In the genomic region with DNA sequence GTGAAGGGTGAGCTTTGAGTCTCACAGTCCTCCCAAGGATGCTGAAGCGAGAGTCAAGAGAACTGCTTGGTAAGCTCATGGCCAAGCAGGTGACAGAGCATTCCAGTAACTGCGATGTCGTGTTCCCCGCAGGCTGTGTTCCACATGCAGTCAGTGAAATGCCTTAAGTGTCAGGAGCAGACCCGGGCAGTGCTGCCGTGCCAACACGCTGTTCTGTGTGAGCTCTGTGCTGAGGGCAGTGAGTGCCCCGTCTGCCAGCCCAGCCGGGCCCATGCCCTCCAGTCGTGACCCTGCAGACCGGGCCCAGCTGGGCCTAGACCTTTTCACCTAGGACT, we compare ENCODE assay signal across 31 mouse cellular contexts. TPM values are rescaled to one million over a fixed set of nuclear protein-coding genes. Genes with fewer than 3 reads are reported as not detected.
DNase-seq lines count a peak whose midpoint lies in the region; ATAC-seq and TF ChIP-seq lines count a peak whose summit lies in the region.
"Had no signal": no experiment of that assay in that cellular context is flagged by ENCODE, and none has a peak within 500 bp of the region (broad histone marks: within the 10 kb centered on the region; RNA-seq: fewer than 3 reads in every experiment).

No protein-coding gene starts in this region.

- no peak overlapping the region for H3K4me3 ChIP-seq in layer of hippocampus, adult 2 months
- H3K4me3 ChIP-seq in megakaryocyte, embryonic 14.5 days (replicated peaks): peak overlapping the region; percentile 39
- H3K4me3 ChIP-seq in limb, embryonic 10.5 days: no peak overlapping the region
- H3K4me3 ChIP-seq: embryonic facial prominence, embryonic 12.5 days; forebrain, embryonic 10.5 days; forebrain, embryonic 15.5 days; gastrocnemius, adult 2 months; heart, embryonic 12.5 days; hindbrain, embryonic 13.5 days; limb, embryonic 15.5 days; neural tube, embryonic 12.5 days had no signal

- H3K27ac ChIP-seq in layer of hippocampus, adult 2 months: peak overlapping the region; percentile 90
- H3K27ac ChIP-seq in limb, embryonic 10.5 days: no peak overlapping the region
- H3K27ac ChIP-seq: forebrain, embryonic 10.5 days; forebrain, embryonic 15.5 days; gastrocnemius, adult 2 months; hindbrain, embryonic 13.5 days; neural tube, embryonic 12.5 days had no signal

- WGBS in limb, embryonic 10.5 days: 95% methylated on average over 11 of the region's 11 CpGs

- no peak for DNase-seq in layer of hippocampus, adult 2 months (ENCODE audit: low spot score in 2 of 2)
- DNase-seq in layer of hippocampus, postnatal 36 days: no peak
- peak; percentile 54 to 56 for DNase-seq in cerebellum, postnatal 25 days
- DNase-seq in limb, embryonic 10.5 days (ENCODE audit: low spot score): no peak
- DNase-seq in kidney, postnatal 4 days: no peak
- DNase-seq: adrenal gland, postnatal 36 days; B cell, adult 2 months; embryo, embryonic 11 days; gastrocnemius, adult 2 months; gastrocnemius, postnatal 36 days; heart, adult 18-20 months; heart, postnatal 4 days; kidney, adult 9 months; kidney, postnatal 10 days; lung, adult 18-20 months; lung, postnatal 10 days; right cerebral cortex, adult 18-20 months; right cerebral cortex, postnatal 4 days; thymus, adult 18-20 months; thymus, postnatal 25 days had no signal

- peaks cover 98% of the 10 kb centered on the region for H3K4me1 ChIP-seq in megakaryocyte, embryonic 14.5 days
- 0 out of 2 replicates have a peak, but pooled peaks cover 2% of the 10 kb centered on the region for H3K4me1 ChIP-seq in limb, embryonic 10.5 days
- H3K4me1 ChIP-seq: embryonic facial prominence, embryonic 12.5 days; forebrain, embryonic 15.5 days; hindbrain, embryonic 13.5 days; neural tube, embryonic 12.5 days had no signal

- no peaks in the 10 kb centered on the region for H3K27me3 ChIP-seq in megakaryocyte, embryonic 14.5 days (replicated peaks)
- no peaks in the 10 kb centered on the region for H3K27me3 ChIP-seq in limb, embryonic 10.5 days (ENCODE audit: low read depth, poor library complexity, severe bottlenecking)
- H3K27me3 ChIP-seq: embryonic facial prominence, embryonic 12.5 days; forebrain, embryonic 15.5 days; heart, embryonic 12.5 days; hindbrain, embryonic 13.5 days; limb, embryonic 15.5 days; neural tube, embryonic 12.5 days had no signal

- H3K36me3 ChIP-seq in megakaryocyte, embryonic 14.5 days (replicated peaks; ENCODE audit: low read length): peaks cover 100% of the 10 kb centered on the region
- peaks cover 86% of the 10 kb centered on the region for H3K36me3 ChIP-seq in limb, embryonic 10.5 days

- no peak for TF ChIP-seq CTCF in layer of hippocampus, adult 2 months (conservative IDR thresholded peaks at IDR 0.05)

- H3K9me3 ChIP-seq in megakaryocyte, embryonic 14.5 days: no peaks in the 10 kb centered on the region
- H3K9me3 ChIP-seq in limb, embryonic 10.5 days (replicated peaks): no peaks in the 10 kb centered on the region
- H3K9me3 ChIP-seq: embryonic facial prominence, embryonic 12.5 days; forebrain, embryonic 10.5 days; forebrain, embryonic 15.5 days; heart, embryonic 12.5 days; hindbrain, embryonic 13.5 days; limb, embryonic 15.5 days; neural tube, embryonic 12.5 days had no signal

- ATAC-seq in megakaryocyte, adult 5-6 weeks (ENCODE audit: poor library complexity, severe bottlenecking): no peak
- ATAC-seq: forebrain, embryonic 15.5 days; intestine, postnatal 0 days; midbrain, embryonic 16.5 days had no signal

RNA-seq across cellular contexts. Expression of a gene that starts 18.1 kb away (rescaled TPM):
- total RNA-seq in layer of hippocampus, adult 2 months (2021): 1 to 10 TPM; 1.3 to 2.1 TPM
- total RNA-seq in layer of hippocampus, postnatal 36 days (2021): 1 to 10 TPM; 1.9 to 2.4 TPM
- polyA plus RNA-seq in megakaryocyte, embryonic 14.5 days (2012; ENCODE audit: insufficient read depth, low replicate concordance): 221 and 384 TPM in 2 replicates
- total RNA-seq in megakaryocyte, adult 5-6 weeks (2015): 16.5 and 18.2 TPM in 2 replicates
- 26.7 and 27.7 TPM in 2 replicates for total RNA-seq in megakaryocyte, adult 5-6 weeks (2017)
- polyA plus RNA-seq in limb, embryonic 10.5 days (2016; fragmentation: Nextera tagmentation; extraction: Ambion mirVana): 2.4 and 3.7 TPM in 2 replicates

RNA-seq across cellular contexts. Expression of a gene that starts 27.1 kb away (rescaled TPM):
- 100 to 1,000 TPM; 417 to 440 TPM for total RNA-seq in layer of hippocampus, adult 2 months (2021)
- 100 to 1,000 TPM; 402 to 404 TPM for total RNA-seq in layer of hippocampus, postnatal 36 days (2021)
- 842 and 1,717 TPM in 2 replicates for polyA plus RNA-seq in megakaryocyte, embryonic 14.5 days (2012; ENCODE audit: insufficient read depth, low replicate concordance)
- total RNA-seq in megakaryocyte, adult 5-6 weeks (2015): 89.9 and 100 TPM in 2 replicates
- total RNA-seq in megakaryocyte, adult 5-6 weeks (2017): 39.5 and 49.8 TPM in 2 replicates
- 54.8 and 56.9 TPM in 2 replicates for polyA plus RNA-seq in limb, embryonic 10.5 days (2016; fragmentation: Nextera tagmentation; extraction: Ambion mirVana)

RNA-seq across cellular contexts. Expression of a gene that starts 29.5 kb away (rescaled TPM):
- 10 to 100 TPM; 26.3 to 30.8 TPM for total RNA-seq in layer of hippocampus, adult 2 months (2021)
- 10 to 100 TPM; 19.4 to 21.9 TPM for total RNA-seq in layer of hippocampus, postnatal 36 days (2021)
- 18.8 and 53.4 TPM in 2 replicates for polyA plus RNA-seq in megakaryocyte, embryonic 14.5 days (2012; ENCODE audit: insufficient read depth, low replicate concordance)
- 10.1 and 10.5 TPM in 2 replicates for total RNA-seq in megakaryocyte, adult 5-6 weeks (2015)
- total RNA-seq in megakaryocyte, adult 5-6 weeks (2017): 7.8 and 8.3 TPM in 2 replicates
- 46.1 and 53.2 TPM in 2 replicates for polyA plus RNA-seq in limb, embryonic 10.5 days (2016; fragmentation: Nextera tagmentation; extraction: Ambion mirVana)

RNA-seq across cellular contexts. Expression of a gene that starts 31.9 kb away (rescaled TPM):
- 100 to 1,000 TPM; 285 to 322 TPM for total RNA-seq in layer of hippocampus, adult 2 months (2021)
- total RNA-seq in layer of hippocampus, postnatal 36 days (2021): 100 to 1,000 TPM; 263 to 275 TPM
- 819 and 908 TPM in 2 replicates for polyA plus RNA-seq in megakaryocyte, embryonic 14.5 days (2012; ENCODE audit: insufficient read depth, low replicate concordance)
- total RNA-seq in megakaryocyte, adult 5-6 weeks (2015): 756 and 808 TPM in 2 replicates
- total RNA-seq in megakaryocyte, adult 5-6 weeks (2017): 735 and 795 TPM in 2 replicates
- 1,754 and 1,985 TPM in 2 replicates for polyA plus RNA-seq in limb, embryonic 10.5 days (2016; fragmentation: Nextera tagmentation; extraction: Ambion mirVana)

RNA-seq across cellular contexts. Expression of a gene that starts 47.1 kb away (rescaled TPM):
- total RNA-seq in layer of hippocampus, adult 2 months (2021): 10 to 100 TPM; 13.3 to 13.5 TPM
- 10 to 100 TPM; 13.4 to 14.2 TPM for total RNA-seq in layer of hippocampus, postnatal 36 days (2021)
- 197 and 238 TPM in 2 replicates for polyA plus RNA-seq in megakaryocyte, embryonic 14.5 days (2012; ENCODE audit: insufficient read depth, low replicate concordance)
- total RNA-seq in megakaryocyte, adult 5-6 weeks (2015): 4.6 and 5.0 TPM in 2 replicates
- 10.4 and 10.8 TPM in 2 replicates for total RNA-seq in megakaryocyte, adult 5-6 weeks (2017)
- 243 and 283 TPM in 2 replicates for polyA plus RNA-seq in limb, embryonic 10.5 days (2016; fragmentation: Nextera tagmentation; extraction: Ambion mirVana)

Comparison
In these comparisons a context has a peak if more than half of its experiments do, and no peak if none do; other contexts are left out.
1. DNase-seq: peak in cerebellum, postnatal 25 days (2 of 2); none in layer of hippocampus, adult 2 months (0 of 2), layer of hippocampus, postnatal 36 days (0 of 2), limb, embryonic 10.5 days (single experiment) and kidney, postnatal 4 days (0 of 2).
2. RNA of a gene that starts 18.1 kb away (total RNA-seq): 16.5 to 27.7 TPM in megakaryocyte, adult 5-6 weeks; 1.9 to 2.4 TPM in layer of hippocampus, postnatal 36 days and 1.3 to 2.1 TPM in layer of hippocampus, adult 2 months; every median in the first group is over 4 times any median in the second.